Mouse (Mus musculus) lung, embryonic 16.5 days (tissue): ENCODE results near the gene Vmn1r32. TPM values are rescaled to one million over a fixed set of nuclear protein-coding genes. Genes with fewer than 3 reads are reported as not detected.

Source experiments
- ATAC-seq: fragments of 200-750 bp; cut with Nextera tagmentation; 2 replicates; pipeline ENCODE4 v1.8.0; 2017; ENCODE audit warnings: low read depth, mild to moderate bottlenecking, moderate library complexity
- H3K27ac ChIP-seq: fragments of 300-500 bp; sonication (generic); 2 replicates; pipeline ENCODE4 v1.5.1; 2014; ENCODE audit warnings: mild to moderate bottlenecking, control low read depth, low read length
- H3K27me3 ChIP-seq: fragments of 300-500 bp; sonication (generic); 2 replicates; pipeline ENCODE4 v1.6.1; 2014; ENCODE audit warnings: low read depth, low read length, mixed read lengths; ENCODE audit not compliant: control insufficient read depth, insufficient read depth
- H3K36me3 ChIP-seq: fragments of 300-500 bp; sonication (generic); 2 replicates; pipeline ENCODE4 v1.6.1; 2014; ENCODE audit warnings: low read length; ENCODE audit not compliant: control insufficient read depth, insufficient read depth
- H3K4me1 ChIP-seq: fragments of 300-500 bp; sonication (generic); replicated peaks from 2 replicates; pipeline ENCODE4 v1.6.1; 2014; ENCODE audit warnings: low read length, mixed read lengths; ENCODE audit not compliant: control insufficient read depth, insufficient read depth
- H3K4me2 ChIP-seq: fragments of 300-500 bp; sonication (generic); 2 replicates; pipeline ENCODE4 v1.6.1; 2014; ENCODE audit warnings: low read depth, low read length, control low read depth
- H3K4me3 ChIP-seq: fragments of 300-500 bp; sonication (generic); 2 replicates; pipeline ENCODE4 v1.5.1; 2014; ENCODE audit warnings: mild to moderate bottlenecking, low read length, control low read depth
- H3K9ac ChIP-seq: fragments of 300-500 bp; sonication (generic); 2 replicates; pipeline ENCODE4 v1.6.1; 2014; ENCODE audit warnings: low read length, control low read depth
- H3K9me3 ChIP-seq: fragments of 300-500 bp; sonication (generic); 2 replicates; pipeline ENCODE4 v1.6.1; 2016; ENCODE audit warnings: low read length; ENCODE audit not compliant: control insufficient read depth
- WGBS: fragments of 180-500 bp; shearing (Covaris S2); extraction: QIAGEN DNeasy Blood & Tissue Kit; methylation state at CpG from one replicate; pipeline ENCODE4 v1.1.7; 2014; 5-methylcytosine and 5-hydroxymethylcytosine counted together
- polyA plus RNA-seq: library from polyadenylated mRNA; unstranded; fragments of >200 nt; fragmentation: Nextera tagmentation; extraction: Ambion mirVana; gene quantifications from 2 replicates; pipeline ENCODE4 v1.2.1, GENCODE M21; 2015

The Vmn1r32 gene
- polyA plus RNA-seq = not detected in 2 replicates

DNA sequence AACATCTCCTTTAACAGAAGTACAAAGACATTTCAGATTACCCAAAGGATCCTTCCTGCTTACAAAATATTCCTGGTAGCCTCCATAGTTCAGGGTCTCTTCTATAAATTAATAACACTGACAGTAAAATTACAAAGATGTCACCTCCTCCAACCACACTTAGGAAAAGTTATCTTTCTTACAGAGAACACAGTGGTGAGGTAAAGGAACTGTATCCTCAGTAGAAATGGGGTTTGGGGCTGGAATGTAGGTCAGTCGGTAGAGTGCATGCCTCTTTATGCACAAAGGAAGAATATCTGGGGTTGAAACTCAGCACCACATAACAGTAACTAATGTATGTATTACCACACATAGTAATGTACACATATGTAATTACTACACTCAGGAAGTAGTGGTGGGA is at the start of gene Vmn1r32:
TSS of gene Vmn1r32 (minus strand) at position 101 of the 400 bp plus-strand sequence.
- ATAC-seq = no peak
- H3K4me2 ChIP-seq = no peak within 1 kb of the TSS
- H3K36me3 ChIP-seq = no peaks in the 10 kb centered on the region
- no peaks in the 10 kb centered on the region for H3K9me3 ChIP-seq
- WGBS = 68% methylated on average over 1 of the region's 1 CpGs
- no peak within 1 kb of the TSS for H3K9ac ChIP-seq
- H3K4me1 ChIP-seq = no peaks in the 10 kb centered on the region
- no peak within 1 kb of the TSS for H3K27ac ChIP-seq
- no peak within 1 kb of the TSS for H3K4me3 ChIP-seq
- no peaks in the 10 kb centered on the region for H3K27me3 ChIP-seq

DNA sequence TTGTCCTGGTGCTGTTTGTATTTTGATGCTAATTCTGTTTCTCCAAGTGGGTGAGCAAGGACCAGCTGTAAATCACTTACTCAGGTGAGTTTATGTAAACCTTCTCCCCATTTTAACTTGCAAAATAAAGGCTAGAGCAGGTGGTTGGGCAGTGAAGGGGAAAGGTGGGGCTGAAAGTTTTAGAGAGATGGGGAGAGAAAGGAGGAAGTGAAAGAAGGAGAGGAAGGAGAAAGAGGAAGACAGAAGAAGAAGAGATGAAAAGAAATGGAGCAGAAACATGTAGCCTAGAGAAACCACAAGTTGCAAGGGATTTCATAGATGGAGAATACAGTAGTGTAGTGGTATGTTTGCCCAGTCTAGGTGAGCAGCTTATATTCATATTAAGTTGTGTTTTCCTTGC is 35.9 kb upstream of the Vmn1r32 start:
- Histone ChIP-seq H3K27me3 (no peaks in the 10 kb centered on the region), H3K9ac (no peak overlapping the region), H3K9me3 (no peaks in the 10 kb centered on the region), H3K4me1 (no peaks in the 10 kb centered on the region), H3K27ac (no peak overlapping the region), H3K4me3 (no peak overlapping the region), H3K36me3 (no peaks in the 10 kb centered on the region), H3K4me2 (no peak overlapping the region)
- no peak for ATAC-seq

- no peak for ATAC-seq
- Histone ChIP-seq H3K4me3 (peak overlapping the region; percentile 83), H3K9ac (peak overlapping the region; percentile 82), H3K27me3 (no peaks in the 10 kb centered on the region), H3K27ac (peak overlapping the region; percentile 82), H3K4me2 (peak overlapping the region; percentile 56), H3K36me3 (peaks cover 7% of the 10 kb centered on the region), H3K9me3 (no peaks in the 10 kb centered on the region), H3K4me1 (peaks cover 23% of the 10 kb centered on the region)
- 7% methylated on average over 7 of the region's 7 CpGs for WGBS
These were observed 23.9 kb downstream of the Vmn1r32 start for GRCm38 (mm10) chr6:66535966-66536365.

DNA sequence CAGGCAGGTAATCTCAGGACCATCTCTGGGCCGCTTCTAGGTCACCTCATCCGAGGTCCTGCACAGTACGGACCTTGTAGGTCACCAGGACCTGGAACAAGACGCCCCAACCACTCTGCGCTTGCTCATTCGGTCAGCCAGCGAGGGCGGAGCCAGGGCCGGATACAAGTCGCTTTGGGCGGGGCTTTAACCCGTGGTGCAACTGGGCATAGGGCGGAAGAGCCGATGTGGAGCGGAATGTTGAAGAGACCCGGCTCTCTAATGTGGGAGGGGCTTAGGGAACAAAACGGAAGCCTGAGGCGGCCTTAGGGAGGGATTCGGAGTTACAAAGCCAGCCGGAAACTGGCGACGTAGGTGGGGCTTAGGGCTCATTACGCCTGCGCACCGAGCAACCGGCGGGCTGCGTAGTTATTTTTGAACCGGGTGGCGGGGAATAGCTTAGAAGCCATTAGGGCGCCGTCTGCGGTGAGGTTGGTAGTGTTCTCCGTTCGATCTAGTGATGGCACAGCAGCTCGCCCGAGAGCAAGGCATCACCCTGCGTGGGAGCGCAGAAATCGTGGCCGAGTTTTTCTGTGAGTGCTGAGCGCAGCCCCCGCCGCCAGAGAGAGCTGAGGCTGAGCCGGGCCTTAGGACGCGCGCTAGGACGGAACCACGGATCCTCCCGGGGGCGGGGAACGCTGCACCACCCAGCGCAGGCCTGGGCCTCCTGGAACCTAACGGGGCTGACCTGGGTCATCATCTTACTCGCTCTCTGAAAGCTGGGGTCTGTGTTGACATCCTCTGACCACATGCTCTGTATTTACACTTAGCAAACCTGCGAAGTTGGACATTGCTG is 24.7 kb downstream of the Vmn1r32 start, which contains the start of gene Mad2l1:
TSS of gene Mad2l1 (plus strand) at position 363 of the 835 bp plus-strand sequence.
- H3K4me1 ChIP-seq = peaks cover 23% of the 10 kb centered on the region
- ATAC-seq = peak; percentile 99
- under 1% methylated on average over 57 of the region's 57 CpGs for WGBS
- H3K36me3 ChIP-seq = peaks cover 5% of the 10 kb centered on the region
- peak within 1 kb of the TSS; percentile 82 for H3K27ac ChIP-seq
- H3K4me2 ChIP-seq = peak within 1 kb of the TSS; percentile 56
- peak within 1 kb of the TSS; percentile 82 for H3K9ac ChIP-seq
- no peaks in the 10 kb centered on the region for H3K9me3 ChIP-seq
- H3K4me3 ChIP-seq = peak within 1 kb of the TSS; percentile 83
- H3K27me3 ChIP-seq = no peaks in the 10 kb centered on the region

- Histone ChIP-seq H3K9ac (peak overlapping the region; percentile 66), H3K4me3 (peak overlapping the region; percentile 83), H3K27me3 (no peaks in the 10 kb centered on the region), H3K9me3 (no peaks in the 10 kb centered on the region), H3K4me1 (peaks cover 19% of the 10 kb centered on the region), H3K4me2 (peak overlapping the region; percentile 54), H3K36me3 (peaks cover under 1% of the 10 kb centered on the region; the same call in 1 of the 2 replicates), H3K27ac (peak overlapping the region; percentile 74)
- ATAC-seq = no peak
- 68% methylated on average over 5 of the region's 5 CpGs for WGBS
These were observed 25.4 kb downstream of the Vmn1r32 start for GRCm38 (mm10) chr6:66534366-66534941.

DNA sequence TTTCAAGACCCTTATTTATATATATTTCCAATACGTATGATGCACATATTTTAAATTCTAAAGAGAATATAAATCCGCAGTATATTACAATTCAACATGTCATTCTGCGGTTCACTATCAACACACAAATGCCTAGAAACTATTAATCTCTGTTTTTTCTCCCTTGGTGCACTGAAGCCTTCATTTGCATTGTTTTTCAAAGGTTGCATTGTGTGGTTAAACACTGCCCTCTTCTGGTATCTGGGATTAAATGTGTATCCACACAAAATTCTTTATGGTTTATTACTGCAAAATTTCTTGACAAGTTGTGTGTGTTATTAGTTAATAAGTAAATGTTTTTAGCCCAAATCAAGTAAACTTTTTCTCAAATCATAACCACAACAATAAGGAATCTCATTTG is 26.7 kb downstream of the Vmn1r32 start:
- no peak for ATAC-seq
- Histone ChIP-seq H3K27me3 (no peaks in the 10 kb centered on the region), H3K36me3 (no peaks in the 10 kb centered on the region), H3K9me3 (no peaks in the 10 kb centered on the region), H3K9ac (no peak overlapping the region), H3K4me2 (no peak overlapping the region), H3K4me1 (peaks cover 19% of the 10 kb centered on the region), H3K4me3 (no peak overlapping the region), H3K27ac (no peak overlapping the region)
- WGBS = 23% methylated on average over 3 of the region's 3 CpGs

DNA sequence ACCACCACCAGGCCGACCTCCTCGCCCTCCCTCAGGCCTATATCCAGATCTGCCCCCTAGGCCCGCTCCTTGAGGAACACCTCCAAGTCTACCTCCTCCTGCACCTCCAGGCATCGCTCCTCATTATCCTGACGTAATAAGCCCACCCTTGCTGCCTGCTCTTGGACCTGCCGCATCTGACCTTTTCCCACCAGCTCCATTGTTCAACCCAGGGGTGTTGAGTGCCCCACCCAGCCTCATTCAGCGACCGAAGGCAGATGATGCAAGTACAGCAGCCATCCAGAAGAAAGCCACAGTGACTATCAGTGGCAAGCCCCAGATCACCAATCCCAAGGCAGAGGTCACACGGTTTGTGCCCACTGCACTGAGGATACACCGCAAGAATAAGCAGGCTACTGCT is 31.5 kb downstream of the Vmn1r32 start:
- H3K36me3 ChIP-seq = no peaks in the 10 kb centered on the region
- no peak overlapping the region for H3K9ac ChIP-seq
- no peak overlapping the region for H3K4me3 ChIP-seq
- H3K27me3 ChIP-seq = no peaks in the 10 kb centered on the region
- H3K27ac ChIP-seq = no peak overlapping the region
- no peaks in the 10 kb centered on the region for H3K4me1 ChIP-seq
- WGBS = 93% methylated on average over 10 of the region's 10 CpGs
- no peaks in the 10 kb centered on the region for H3K9me3 ChIP-seq
- ATAC-seq = no peak
- H3K4me2 ChIP-seq = no peak overlapping the region

- Histone ChIP-seq H3K27me3 (no peaks in the 10 kb centered on the region), H3K9me3 (no peaks in the 10 kb centered on the region), H3K36me3 (no peaks in the 10 kb centered on the region), H3K4me3 (no peak overlapping the region), H3K4me2 (no peak overlapping the region), H3K4me1 (no peaks in the 10 kb centered on the region), H3K9ac (no peak overlapping the region), H3K27ac (no peak overlapping the region)
- WGBS = 91% methylated on average over 5 of the region's 5 CpGs
- ATAC-seq = no peak
These were observed 43.5 kb downstream of the Vmn1r32 start for GRCm38 (mm10) chr6:66516368-66516767.
